Mouse (Mus musculus) lung, adult 2 months (tissue): Measurements from ENCODE around the gene 4930402H24Rik.

ENCODE experiments used
- CTCF ChIP-seq: fragments of 200-500 bp; IDR thresholded peaks from 2 replicates; pipeline ENCODE4 v1.5.1; 2011; ENCODE audit warnings: mild to moderate bottlenecking, low read length, control low read depth; ENCODE audit not compliant: insufficient read depth
- POLR2A ChIP-seq: fragments of 200-500 bp; IDR thresholded peaks from 2 replicates; pipeline ENCODE4 v1.6.1; 2011; ENCODE audit warnings: low read depth, mild to moderate bottlenecking, control low read depth, low read length, borderline replicate concordance; ENCODE audit errors: extremely low read depth

DNA sequence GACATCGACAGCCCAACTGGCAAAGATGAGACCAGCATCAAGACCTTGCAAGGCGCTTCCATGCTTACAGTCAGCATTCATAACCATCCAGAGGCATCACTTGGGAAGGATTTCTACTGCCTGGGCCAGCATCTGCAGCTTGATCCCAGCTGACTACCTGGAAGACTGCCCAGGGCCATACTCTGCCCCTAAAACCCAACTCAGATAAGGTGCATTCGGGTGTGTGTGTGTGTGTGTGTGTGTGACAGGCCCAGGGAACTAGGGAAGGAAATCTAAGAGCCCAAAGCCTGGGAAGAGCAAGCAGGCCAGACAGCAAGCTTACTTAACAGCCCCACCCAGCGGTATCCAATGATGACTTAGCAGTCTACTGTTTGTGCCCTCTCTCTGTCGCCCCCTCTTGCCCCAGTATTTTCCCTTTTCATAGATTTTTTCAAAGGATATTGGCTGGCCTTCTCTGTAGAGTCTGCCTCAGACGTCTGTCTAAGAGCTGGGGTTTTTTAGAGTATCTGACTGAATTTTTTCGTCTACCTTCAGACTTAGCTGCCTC is 151.1 kb downstream of the 4930402H24Rik start:
- TF ChIP-seq CTCF (no peak), POLR2A (no peak)
